Mouse (Mus musculus) limb, embryonic 10.5 days (tissue): Measurements from ENCODE around the gene Mbd3. TPM values are rescaled to one million over a fixed set of nuclear protein-coding genes. Genes with fewer than 3 reads are reported as not detected.

ENCODE experiments used
- DNase-seq: peaks from one replicate; pipeline ENCODE4 v3.0.0-alpha.2; 2017; ENCODE audit warnings: low spot score
- H3K27ac ChIP-seq: fragments of 300-500 bp; sonication (generic); 2 replicates; pipeline ENCODE4 v1.5.1; 2016; ENCODE audit warnings: mild to moderate bottlenecking
- H3K27me3 ChIP-seq: fragments of 300-500 bp; sonication (generic); 2 replicates; pipeline ENCODE4 v1.6.1; 2016; ENCODE audit warnings: low read depth, mild to moderate bottlenecking; ENCODE audit not compliant: poor library complexity, severe bottlenecking
- H3K36me3 ChIP-seq: fragments of 300-500 bp; sonication (generic); 2 replicates; pipeline ENCODE4 v1.6.1; 2016; ENCODE audit warnings: mild to moderate bottlenecking, moderate library complexity
- H3K4me1 ChIP-seq: fragments of 300-500 bp; sonication (generic); 2 replicates; pipeline ENCODE4 v1.6.1; 2016
- H3K4me3 ChIP-seq: fragments of 300-500 bp; sonication (generic); 2 replicates; pipeline ENCODE4 v1.5.1; 2016; ENCODE audit warnings: mild to moderate bottlenecking, moderate library complexity
- H3K9me3 ChIP-seq: fragments of 300-500 bp; sonication (generic); replicated peaks from 2 replicates; pipeline ENCODE4 v1.6.1; 2016; ENCODE audit warnings: mild to moderate bottlenecking
- WGBS: fragments of 180-500 bp; shearing (Covaris S2); methylation state at CpG from one replicate; pipeline ENCODE4 v1.1.7; 2016; 5-methylcytosine and 5-hydroxymethylcytosine counted together
- polyA plus RNA-seq: library from polyadenylated mRNA; unstranded; fragments of >200 nt; fragmentation: Nextera tagmentation; extraction: Ambion mirVana; gene quantifications from 2 replicates; pipeline ENCODE4 v1.2.1, GENCODE M21; 2016

Mbd3 gene
- polyA plus RNA-seq, 1 experiment from 2014 or later: 469 TPM

DNA sequence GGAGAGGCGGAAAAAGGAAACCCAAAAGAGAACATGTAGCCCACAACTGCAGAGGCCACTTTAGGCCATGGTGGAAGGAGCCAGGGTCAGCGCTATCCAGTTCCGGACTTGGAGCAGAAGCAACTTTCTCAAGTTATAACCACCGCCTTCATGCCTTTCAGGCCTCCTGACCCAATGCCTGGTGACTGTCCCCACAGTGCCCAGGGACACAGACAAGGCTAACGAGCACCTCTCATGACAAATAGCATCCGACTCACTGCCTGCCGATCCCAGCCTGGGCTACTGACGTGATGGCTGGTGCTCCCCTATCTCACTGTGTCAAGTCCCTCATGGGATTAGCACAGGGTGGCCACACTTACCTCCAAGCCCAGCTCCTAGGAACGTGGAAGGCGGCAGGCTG, 21.4 kb upstream of the Mbd3 start:
- Histone ChIP-seq H3K27me3 (no peaks in the 10 kb centered on the region), H3K27ac (no peak overlapping the region), H3K4me1 (0 out of 2 replicates have a peak, but pooled peaks cover 9% of the 10 kb centered on the region), H3K36me3 (peaks cover 100% of the 10 kb centered on the region), H3K4me3 (peak overlapping the region; percentile 23), H3K9me3 (no peaks in the 10 kb centered on the region)
- no peak for DNase-seq
- 93% methylated on average over 10 of the region's 10 CpGs for WGBS

DNA sequence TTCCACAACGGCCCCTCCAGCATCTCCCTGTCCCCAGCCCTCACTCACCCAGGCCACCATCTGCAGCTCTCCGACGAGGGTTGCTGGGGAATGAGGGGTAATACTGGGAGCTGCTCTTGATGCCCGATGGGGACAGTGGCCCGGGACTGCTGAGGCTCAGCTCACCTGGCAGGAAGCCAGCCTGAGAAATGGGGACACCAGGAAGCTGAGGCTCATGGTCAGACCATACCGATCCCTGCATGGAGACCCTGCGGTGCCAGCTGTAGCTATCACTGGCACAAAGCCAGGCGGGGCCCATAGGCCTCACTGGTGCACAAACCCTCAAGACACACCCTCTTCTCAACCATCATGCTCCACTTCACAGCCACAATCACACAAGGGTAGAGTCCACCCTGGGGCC, 20.1 kb upstream of the Mbd3 start:
- no peaks in the 10 kb centered on the region for H3K9me3 ChIP-seq
- WGBS: 94% methylated on average over 8 of the region's 8 CpGs
- H3K36me3 ChIP-seq: peaks cover 100% of the 10 kb centered on the region
- no peak overlapping the region for H3K27ac ChIP-seq
- H3K4me1 ChIP-seq: 0 out of 2 replicates have a peak, but pooled peaks cover 9% of the 10 kb centered on the region
- no peak for DNase-seq
- no peak overlapping the region for H3K4me3 ChIP-seq
- H3K27me3 ChIP-seq: no peaks in the 10 kb centered on the region

DNA sequence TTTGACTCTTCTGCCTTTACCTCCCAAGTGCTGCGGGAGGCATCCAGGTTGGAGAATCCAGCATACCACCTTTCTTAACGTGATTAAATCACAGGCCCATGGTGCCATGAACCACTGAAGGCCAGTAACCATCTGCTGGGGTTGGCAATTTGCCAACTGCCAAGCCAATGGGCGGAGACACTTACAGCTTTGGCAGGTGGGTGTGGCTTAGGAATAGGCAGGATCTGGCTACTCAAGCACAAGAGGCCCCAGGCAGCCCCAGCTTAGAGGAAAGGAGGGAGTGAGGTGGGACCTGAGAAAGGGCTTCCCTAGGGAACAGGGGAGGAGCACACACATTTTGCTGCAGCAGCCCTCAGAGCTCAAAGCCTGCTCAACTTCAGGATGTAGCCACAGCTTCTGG, 19.0 kb upstream of the Mbd3 start:
- no peak for DNase-seq
- WGBS: 86% methylated on average over 3 of the region's 3 CpGs
- Histone ChIP-seq H3K36me3 (peaks cover 100% of the 10 kb centered on the region), H3K9me3 (no peaks in the 10 kb centered on the region), H3K4me3 (no peak overlapping the region), H3K27me3 (no peaks in the 10 kb centered on the region), H3K4me1 (no peaks in the 10 kb centered on the region), H3K27ac (no peak overlapping the region)

DNA sequence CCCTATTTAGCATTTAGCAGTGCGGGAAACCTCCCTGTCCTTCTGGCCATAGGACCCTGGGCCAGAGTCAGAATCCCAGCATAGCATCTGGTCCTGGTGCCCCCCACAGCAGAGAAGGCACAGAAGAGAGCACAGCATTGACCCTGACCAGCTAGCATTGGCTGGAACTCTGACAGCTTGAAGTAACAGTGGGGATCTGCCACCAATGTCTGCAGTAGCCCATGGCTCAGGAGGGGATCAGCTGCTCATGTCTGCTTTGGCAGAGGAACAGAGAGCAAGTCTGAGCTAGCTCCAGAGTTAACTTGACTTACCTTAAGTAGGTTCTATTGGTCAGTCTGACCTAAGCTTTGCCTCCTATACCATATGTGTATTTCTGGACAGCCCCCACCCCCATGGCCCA, 18.5 kb upstream of the Mbd3 start:
- no peak for DNase-seq
- Histone ChIP-seq H3K36me3 (peaks cover 100% of the 10 kb centered on the region), H3K4me1 (no peaks in the 10 kb centered on the region), H3K4me3 (no peak overlapping the region), H3K27me3 (no peaks in the 10 kb centered on the region), H3K9me3 (no peaks in the 10 kb centered on the region), H3K27ac (no peak overlapping the region)
- 96% methylated on average over 1 of the region's 1 CpGs for WGBS

DNA sequence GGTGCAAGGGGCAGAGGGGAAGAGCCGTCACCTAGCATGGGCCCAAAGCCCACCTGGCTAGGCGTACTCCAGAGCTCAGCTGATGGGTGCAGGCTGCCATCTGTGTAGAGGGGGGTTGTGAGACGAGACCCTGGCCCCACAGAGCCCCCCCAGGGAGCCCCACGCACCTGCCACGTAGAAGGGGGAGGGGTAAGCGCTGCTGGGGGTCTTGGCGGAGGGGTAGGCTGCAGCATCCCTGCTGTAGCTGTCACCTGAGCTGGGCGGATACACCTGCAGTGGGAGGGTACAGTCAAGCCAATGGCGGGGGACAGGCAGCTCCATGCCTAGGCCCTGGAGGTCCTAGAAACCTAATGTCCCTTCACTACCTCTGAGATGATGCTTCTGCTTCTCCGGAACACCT, 18.0 kb upstream of the Mbd3 start:
- 94% methylated on average over 10 of the region's 10 CpGs for WGBS
- Histone ChIP-seq H3K36me3 (peaks cover 100% of the 10 kb centered on the region), H3K4me3 (no peak overlapping the region), H3K27ac (no peak overlapping the region), H3K27me3 (no peaks in the 10 kb centered on the region), H3K4me1 (no peaks in the 10 kb centered on the region), H3K9me3 (no peaks in the 10 kb centered on the region)
- DNase-seq: no peak

DNA sequence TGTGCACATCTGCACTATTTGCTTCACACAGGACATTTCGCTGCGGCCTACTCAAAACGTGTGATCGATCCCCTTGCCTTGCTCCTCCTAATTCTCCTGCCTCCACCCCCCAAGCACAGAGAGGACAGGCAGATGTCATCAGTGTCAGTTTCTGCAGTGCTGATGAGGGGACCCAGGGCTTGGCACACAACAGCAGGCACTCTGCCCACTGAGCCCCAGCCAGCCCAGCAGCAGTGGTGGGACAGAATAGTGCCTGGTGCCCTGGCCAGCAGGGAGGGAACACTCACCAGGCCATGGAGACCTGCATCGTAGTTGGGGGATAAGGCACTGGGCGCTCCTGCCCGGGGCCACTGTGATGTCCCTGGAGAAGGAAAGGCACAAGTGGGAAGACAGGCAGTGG, 16.2 kb upstream of the Mbd3 start:
- H3K36me3 ChIP-seq: peaks cover 100% of the 10 kb centered on the region
- no peaks in the 10 kb centered on the region for H3K4me1 ChIP-seq
- H3K27ac ChIP-seq: no peak overlapping the region
- no peaks in the 10 kb centered on the region for H3K9me3 ChIP-seq
- DNase-seq: no peak
- 93% methylated on average over 7 of the region's 7 CpGs for WGBS
- H3K27me3 ChIP-seq: no peaks in the 10 kb centered on the region
- H3K4me3 ChIP-seq: peak overlapping the region; percentile 11; the same call in 1 of the 2 replicates

DNA sequence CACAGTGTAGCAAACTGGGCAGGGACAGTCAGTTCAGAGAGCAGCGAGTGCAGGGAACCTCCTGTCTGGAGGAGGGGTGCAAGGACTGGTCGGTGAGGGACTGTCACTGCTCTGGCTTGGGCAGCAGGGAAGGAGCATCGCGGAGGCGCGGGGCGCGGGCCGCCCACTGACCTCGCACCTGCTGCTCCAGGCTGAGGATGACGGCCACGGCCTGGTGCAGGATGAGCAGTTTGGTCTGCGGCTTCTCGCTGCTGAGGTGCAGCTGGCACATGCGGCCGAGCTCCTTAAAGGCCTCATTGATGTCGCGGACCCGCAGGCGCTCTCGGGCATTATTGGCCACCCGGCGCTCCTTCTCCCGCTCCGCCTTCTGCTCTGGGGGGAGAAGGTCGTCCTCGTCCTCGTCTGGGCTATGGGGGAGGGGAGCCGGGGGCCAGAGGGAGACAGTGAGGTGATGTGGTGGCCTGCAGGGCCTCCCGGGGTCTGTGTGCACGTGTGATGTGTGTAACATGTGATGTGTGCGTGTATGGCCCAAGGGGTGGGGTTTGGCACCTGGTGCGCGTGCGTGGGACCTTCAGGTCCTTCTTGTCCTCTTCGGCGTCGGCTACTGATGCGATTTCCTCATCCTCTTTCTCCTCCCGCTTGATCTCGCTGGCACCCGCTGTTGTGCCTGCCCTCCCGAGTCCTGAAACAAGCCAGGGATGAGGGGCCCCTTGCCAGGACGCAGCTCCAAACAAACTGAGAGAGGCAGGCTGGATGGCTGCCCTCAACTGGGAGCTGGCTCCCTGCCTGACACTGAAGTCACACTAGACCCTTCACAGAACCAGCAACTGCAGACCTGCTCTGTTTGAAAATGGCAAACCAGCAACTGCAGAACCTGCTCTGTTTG, 13.5 kb upstream of the Mbd3 start:
- Histone ChIP-seq H3K9me3 (no peaks in the 10 kb centered on the region), H3K4me3 (no peak overlapping the region), H3K36me3 (peaks cover 95% of the 10 kb centered on the region), H3K27me3 (no peaks in the 10 kb centered on the region), H3K4me1 (peaks cover 2% of the 10 kb centered on the region), H3K27ac (no peak overlapping the region)
- no peak for DNase-seq
- 92% methylated on average over 44 of the region's 44 CpGs for WGBS

DNA sequence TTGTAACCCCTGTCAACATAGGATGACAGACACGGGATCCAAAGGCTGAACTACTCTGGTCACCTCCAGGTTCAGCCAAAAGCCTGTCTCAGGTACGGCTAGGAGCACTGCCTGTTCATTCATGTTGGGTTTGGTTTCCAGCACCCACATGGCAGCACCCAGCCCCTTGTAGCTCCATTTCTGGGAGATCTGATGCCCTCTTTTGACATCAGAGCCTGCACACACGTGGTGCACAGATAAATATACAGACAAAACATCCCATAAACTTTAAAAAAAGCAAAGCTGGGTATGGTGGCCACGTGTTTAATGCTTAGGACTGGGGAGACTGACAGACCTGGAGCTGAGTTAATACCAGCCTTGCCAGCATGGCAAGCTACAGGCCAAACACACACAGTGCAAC, 8.6 kb upstream of the Mbd3 start:
- WGBS: 52% methylated on average over 4 of the region's 4 CpGs
- H3K27ac ChIP-seq: 0 out of 2 replicates have a peak overlapping the region, but pooled peaks have one; percentile 73
- no peaks in the 10 kb centered on the region for H3K9me3 ChIP-seq
- H3K36me3 ChIP-seq: peaks cover 66% of the 10 kb centered on the region
- no peaks in the 10 kb centered on the region for H3K27me3 ChIP-seq
- peak overlapping the region; percentile 85; the same call in 1 of the 2 replicates for H3K4me3 ChIP-seq
- no peak for DNase-seq
- peaks cover 24% of the 10 kb centered on the region for H3K4me1 ChIP-seq

DNA sequence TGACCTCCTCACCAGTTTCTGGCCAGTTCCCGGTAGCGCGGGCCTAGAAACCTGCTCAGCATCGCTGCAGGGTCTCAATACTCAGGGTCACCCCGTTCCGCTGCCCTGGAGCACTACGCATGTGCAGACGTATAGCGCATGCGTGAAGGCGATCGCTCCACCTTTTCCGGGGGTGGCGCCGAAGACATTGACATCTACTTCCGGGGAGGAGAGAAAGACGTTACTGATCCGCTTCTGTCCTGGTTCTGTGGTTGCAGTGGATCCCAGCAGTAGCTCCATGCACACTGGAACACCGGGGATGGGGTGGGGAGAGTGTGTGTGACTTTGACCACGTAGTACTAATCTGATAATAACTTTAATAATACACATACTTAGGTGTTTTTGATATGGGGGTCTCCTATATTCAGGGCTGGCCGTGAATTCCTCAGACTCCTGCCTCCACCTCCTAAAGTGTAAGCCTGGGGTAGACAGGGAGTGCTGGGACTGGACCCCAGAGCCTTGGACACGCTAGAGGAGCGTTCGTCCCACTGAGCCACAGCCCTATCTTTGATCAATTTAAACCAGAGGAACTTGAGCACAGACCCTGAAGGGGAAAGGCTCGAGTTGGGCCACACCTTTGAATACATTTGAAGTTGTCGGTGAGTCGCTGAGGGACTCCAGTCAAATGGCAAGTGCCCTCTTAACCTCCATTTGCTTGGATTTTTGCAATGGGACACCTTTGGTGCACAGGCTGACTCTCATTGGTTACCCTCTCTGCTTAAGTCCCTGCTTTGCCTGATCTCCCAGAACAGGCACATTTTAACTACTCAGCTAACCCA, 7.5 kb upstream of the Mbd3 start, which contains the start of gene Uqcr11:
Uqcr11 (minus strand) TSS at position 147 of the 818 bp plus-strand sequence.
- Histone ChIP-seq H3K4me1 (peaks cover 24% of the 10 kb centered on the region), H3K9me3 (no peaks in the 10 kb centered on the region), H3K4me3 (peak within 1 kb of the TSS; percentile 85), H3K27me3 (no peaks in the 10 kb centered on the region), H3K27ac (peak within 1 kb of the TSS; percentile 73), H3K36me3 (peaks cover 66% of the 10 kb centered on the region)
- 2% methylated on average over 27 of the region's 27 CpGs for WGBS
- peak; percentile 92 for DNase-seq

DNA sequence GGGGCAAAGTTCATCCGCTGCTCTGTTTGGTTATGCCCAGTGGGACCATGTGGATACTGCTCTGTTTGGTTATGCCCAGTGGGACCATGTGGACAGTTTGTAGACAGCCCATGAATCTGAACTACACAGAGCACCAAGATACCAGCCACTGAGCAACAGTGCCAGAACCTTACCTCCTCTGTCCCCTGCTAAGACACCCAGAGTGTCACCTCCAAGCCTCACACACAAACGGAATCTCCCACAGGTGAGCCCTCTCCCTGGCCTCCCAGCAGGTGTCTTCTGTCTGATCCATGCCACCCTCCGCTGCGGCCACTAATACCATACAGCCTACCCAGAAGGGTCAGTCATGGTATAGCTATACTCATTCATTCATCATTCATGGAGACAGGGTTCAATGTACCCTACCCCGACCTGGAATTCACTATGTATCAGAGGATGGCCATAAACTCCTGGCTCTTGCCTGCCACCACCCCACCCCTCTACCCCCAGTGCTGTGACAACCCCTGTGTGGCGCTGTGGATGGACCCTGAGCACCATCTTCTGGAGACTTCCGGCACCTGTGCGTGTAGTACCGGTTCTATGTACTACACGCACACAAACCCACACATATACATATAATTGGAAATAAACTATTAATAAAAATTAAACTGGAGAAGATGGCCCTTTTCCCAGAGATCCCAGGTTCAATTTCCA, 6.3 kb upstream of the Mbd3 start:
- H3K27me3 ChIP-seq: no peaks in the 10 kb centered on the region
- 57% methylated on average over 10 of the region's 10 CpGs for WGBS
- H3K27ac ChIP-seq: peak overlapping the region; percentile 73; the same call in 1 of the 2 replicates
- no peaks in the 10 kb centered on the region for H3K9me3 ChIP-seq
- peaks cover 66% of the 10 kb centered on the region for H3K36me3 ChIP-seq
- DNase-seq: no peak
- peaks cover 30% of the 10 kb centered on the region for H3K4me1 ChIP-seq
- peak overlapping the region; percentile 85 for H3K4me3 ChIP-seq

DNA sequence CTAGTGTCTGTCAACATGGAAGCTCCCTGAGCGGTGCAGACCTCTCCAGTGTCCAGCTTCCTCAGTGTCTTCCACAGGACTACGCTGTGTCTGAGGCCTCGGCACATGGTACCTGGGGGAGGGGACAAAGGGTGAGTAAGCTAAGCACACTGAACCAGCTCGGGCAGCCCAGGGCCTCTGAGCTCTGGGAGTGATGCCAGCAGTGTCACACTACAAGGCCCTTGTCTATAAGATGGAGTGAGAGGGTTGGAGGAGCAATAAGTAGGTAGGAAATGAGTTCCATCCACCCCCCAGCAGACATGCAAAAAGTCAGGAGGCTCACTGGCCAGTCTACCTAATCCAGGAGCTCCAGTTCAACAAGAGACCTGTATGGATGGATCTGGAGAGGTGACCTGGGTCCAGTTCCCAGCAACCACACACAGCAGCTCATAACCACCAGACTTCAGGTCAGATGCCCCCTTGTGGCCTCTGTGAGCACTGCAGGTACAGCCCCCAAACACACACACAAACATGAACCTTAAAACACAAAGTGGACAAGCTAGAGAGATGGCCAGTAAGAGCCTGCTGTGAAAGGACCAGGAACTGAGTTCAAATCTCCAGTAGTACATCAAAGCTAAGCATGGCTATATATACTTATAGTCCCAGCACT, 3.8 kb upstream of the Mbd3 start:
- Histone ChIP-seq H3K4me1 (peaks cover 51% of the 10 kb centered on the region), H3K36me3 (peaks cover 47% of the 10 kb centered on the region), H3K4me3 (no peak overlapping the region), H3K27me3 (no peaks in the 10 kb centered on the region), H3K9me3 (no peaks in the 10 kb centered on the region), H3K27ac (no peak overlapping the region)
- no peak for DNase-seq
- WGBS: 95% methylated on average over 4 of the region's 4 CpGs

DNA sequence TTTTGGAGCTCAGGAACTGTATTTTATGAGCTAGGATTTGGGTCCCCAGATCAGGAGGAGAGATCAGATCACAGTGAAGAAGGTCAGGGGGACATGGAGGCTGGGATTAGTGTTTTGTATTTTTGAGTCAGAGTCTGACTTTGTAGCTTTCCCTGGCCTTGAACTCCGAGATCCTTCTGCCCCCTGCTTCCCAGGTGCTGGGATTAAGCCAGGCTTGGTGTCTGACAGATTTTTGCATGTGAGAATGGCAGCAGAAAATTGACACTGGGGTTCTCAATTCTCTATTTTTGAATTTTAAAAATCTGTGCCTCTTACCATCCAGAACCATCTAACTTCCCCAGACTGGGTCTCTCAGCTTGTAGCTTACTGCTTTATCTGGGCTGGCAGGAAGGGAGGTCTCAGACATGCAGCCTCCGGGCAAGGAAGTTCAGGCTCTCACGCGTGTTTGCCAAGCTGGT, 1.4 kb upstream of the Mbd3 start:
- H3K36me3 ChIP-seq: peaks cover 69% of the 10 kb centered on the region
- no peak for DNase-seq
- peaks cover 55% of the 10 kb centered on the region for H3K4me1 ChIP-seq
- H3K9me3 ChIP-seq: no peaks in the 10 kb centered on the region
- 87% methylated on average over 4 of the region's 4 CpGs for WGBS
- H3K27me3 ChIP-seq: no peaks in the 10 kb centered on the region
- H3K27ac ChIP-seq: peak overlapping the region; percentile 100
- peak overlapping the region; percentile 88 for H3K4me3 ChIP-seq
